Mouse (Mus musculus) C2C12 (cell line): ENCODE results near the gene Gm43552.

ENCODE experiments used
- CTCF ChIP-seq: IDR thresholded peaks from one replicate; pipeline ENCODE4 v1.5.1; 2011; ENCODE audit not compliant: control insufficient read depth, insufficient read depth, insufficient read length
- MYOD1 ChIP-seq: IDR thresholded peaks from one replicate; pipeline ENCODE4 v1.6.1; 2011; ENCODE audit warnings: low read depth; ENCODE audit not compliant: control insufficient read depth, insufficient read length

GRCm38 (mm10) chr5:65387008-65387867 lies 105.4 kb downstream of the Gm43552 start:
- no peak for TF ChIP-seq CTCF
- TF ChIP-seq MYOD1: no peak
